Mouse (Mus musculus) E14TG2a.4 (cell line): ENCODE measurements around the gene Itpk1.

Experiments used
- CTCF ChIP-seq: conservative IDR thresholded peaks from 2 replicates; pipeline ENCODE4 v1.5.1; 2014; ENCODE audit warnings: low read length
- NANOG ChIP-seq: IDR thresholded peaks from 2 replicates; pipeline ENCODE4 v1.6.1; 2014; ENCODE audit warnings: borderline replicate concordance, low read length, mixed read lengths

GRCm38 (mm10) chr12:102587106-102587505 lies 117.6 kb downstream of the Itpk1 start:
- no peak for TF ChIP-seq CTCF
- TF ChIP-seq NANOG, result no peak
